Mouse (Mus musculus): ENCODE measurements at regions not wholly inside any gene's neighbourhood (a gene's known extent, or its start where the extent isn't known, plus 50 kb on each side); places are given as distances from the start of the nearest gene placed in this dataset.

DNA sequence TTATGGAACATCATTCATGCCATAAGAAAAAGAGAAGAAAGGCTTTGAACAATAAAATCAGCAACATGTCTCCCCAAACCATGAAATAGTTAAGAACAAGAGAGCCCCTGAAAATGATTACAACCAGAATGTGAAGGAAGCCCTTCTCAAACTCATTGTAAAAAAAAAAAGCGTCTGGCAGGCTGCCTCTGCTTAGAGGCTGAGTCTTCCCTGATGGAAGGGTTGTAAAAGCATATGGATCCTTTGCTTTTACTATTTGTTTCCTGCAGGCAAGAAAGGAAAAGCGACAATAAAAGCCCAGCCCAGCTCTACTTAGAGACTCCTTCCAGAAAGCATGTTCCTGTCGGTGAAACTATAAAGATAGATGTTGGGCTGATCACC is 461.2 kb upstream of the Cited2 start:
- no peak for DNase-seq (ENCODE audit: low read depth)

- no peak for DNase-seq (ENCODE audit: low read depth)
Measured at GRCm38 (mm10) chr10:17272646-17273045, 450.4 kb upstream of the Cited2 start.

DNA sequence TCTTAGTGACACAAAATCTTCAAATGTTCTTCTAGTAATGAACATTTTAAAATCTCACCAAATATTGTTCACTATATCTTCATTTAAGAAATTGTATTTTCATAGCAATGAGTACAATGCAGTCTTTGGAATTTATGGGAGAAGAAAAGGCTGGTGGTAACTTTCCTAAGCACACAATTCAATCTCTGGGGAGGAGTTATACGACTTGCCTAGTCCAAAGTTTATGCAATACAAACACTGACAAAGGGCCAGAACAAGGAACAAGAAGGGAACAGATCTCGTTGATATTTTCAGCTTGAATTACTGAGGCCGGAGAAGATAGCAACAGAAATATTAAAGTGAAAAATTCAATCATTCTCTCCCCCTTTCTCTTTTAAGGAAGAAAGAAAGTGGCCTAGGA is 449.2 kb upstream of the Cited2 start:
- DNase-seq (ENCODE audit: low read depth) = no peak

DNA sequence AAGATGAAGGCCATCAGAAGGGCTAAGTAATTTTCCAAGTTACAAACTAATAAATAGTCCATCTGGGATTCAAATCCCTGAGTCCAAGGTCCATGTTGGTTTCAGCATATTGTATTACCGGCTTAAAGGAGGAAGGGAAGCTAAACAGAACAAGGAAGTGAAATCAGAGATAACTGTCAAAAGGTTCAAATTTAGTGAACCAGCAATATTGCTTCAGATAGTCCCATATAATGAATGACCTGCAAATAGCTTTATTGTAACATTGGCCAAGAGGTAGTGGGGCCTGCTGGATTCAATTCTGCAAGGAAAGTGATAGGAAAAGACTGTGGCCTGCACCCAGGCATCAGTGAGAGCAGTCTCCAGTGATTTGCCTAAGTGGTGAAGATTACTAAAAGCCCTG is 447.8 kb upstream of the Cited2 start:
- DNase-seq (ENCODE audit: low read depth) = no peak

GRCm38 (mm10) chr10:17277911-17278310 is 445.1 kb upstream of the Cited2 start:
- no peak for DNase-seq (ENCODE audit: low read depth)

DNA sequence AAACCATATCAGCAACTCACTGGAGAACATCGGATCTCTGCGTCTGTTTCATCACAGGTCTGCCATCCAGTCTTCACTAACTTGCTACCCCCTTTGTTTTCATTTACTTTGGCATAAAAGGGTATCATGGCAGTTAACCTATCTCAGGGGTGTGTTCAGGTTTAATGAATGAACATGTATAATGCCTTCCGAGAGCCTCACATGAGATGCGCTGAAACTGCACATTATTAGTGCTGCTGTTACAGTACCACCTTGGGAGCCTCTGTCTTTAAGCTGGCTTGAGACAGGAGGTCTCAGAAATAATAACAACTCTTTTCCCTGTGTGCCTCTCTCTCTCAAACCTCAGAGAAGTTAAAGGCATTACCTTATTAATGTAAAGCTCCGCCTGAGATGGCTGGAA is 438.2 kb upstream of the Cited2 start:
- no peak for DNase-seq (ENCODE audit: low read depth)

GRCm38 (mm10) chr10:17287141-17287540 is 435.9 kb upstream of the Cited2 start:
- no peak for DNase-seq (ENCODE audit: low read depth)

DNA sequence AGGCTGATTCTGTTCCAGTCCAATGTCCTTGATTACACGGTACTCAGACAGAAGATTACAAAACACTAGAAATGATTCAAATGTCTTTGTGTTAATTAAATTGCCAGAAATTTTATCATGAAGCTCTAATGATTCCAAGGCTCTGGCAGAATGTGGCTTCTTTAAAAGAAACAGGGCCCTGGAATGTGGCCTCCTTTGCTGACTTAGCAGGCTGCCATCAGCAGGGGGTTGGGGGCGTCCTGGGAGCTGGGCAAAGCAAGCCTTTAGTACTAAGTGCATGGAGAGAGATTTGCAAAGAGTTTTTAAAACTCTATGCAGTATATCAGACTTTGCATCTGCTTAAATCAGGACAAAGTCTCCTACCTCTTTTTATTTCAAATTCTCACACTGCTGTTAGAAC is 434.8 kb upstream of the Cited2 start:
- DNase-seq (ENCODE audit: low read depth) = no peak

DNA sequence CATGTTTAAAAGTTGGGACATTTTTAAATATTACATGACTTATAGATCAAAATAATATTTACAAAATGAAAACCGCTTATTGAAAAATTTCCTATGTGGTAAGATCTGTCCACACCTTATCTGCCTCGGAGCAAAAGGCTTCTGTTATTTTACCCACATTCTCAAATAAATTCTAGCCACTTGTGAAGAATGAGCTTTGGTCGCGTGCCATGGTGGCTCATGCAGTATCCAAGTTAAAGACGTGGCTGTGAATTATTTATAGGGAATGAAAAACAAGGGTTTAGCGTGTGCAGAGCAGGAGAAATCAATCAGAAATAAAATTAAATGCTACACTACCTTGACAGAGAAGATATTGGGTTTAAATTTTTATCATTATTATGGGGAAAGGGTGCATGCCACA is 430.7 kb upstream of the Cited2 start:
- DNase-seq (ENCODE audit: low read depth) = peak; percentile 36

DNA sequence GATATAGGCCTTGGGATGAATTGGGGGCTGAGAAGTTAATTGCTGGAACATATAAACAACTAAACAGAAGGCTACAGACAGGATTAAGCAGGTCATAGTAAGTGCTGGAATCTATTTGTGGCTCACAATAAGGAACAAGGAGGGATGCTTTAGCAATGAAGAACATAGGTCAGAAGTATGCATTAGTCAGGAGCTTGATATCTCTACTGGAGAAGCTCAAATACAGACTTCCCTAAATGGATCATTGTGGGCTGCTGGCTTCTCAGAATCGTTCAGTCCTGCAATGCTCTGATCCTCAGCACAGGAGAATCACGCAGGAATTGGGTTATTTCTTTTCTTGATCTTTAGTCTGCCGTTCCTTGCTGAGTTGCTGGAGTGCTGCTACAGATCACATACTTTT is 428.6 kb upstream of the Cited2 start:
- no peak for DNase-seq (ENCODE audit: low read depth)

DNA sequence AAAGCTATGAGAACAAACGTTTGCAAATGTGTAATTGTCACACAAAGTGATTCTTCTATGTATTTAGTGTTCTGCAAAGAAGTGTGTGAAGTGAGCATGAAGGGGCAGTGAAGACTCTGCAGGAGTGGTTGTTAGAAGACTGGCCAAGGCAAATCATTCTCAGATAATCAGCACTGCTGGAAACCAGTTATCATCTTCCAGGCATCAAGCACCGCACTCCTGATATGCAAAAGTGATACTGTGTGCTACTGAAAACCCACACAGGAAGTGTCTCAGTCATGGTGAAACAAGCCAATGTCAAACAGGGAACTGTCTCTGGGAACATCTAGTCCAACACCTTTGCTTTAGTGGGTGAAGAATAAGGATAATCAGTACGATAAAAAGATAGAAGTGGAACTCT is 427.9 kb upstream of the Cited2 start:
- no peak for DNase-seq (ENCODE audit: low read depth)

- no peak for DNase-seq (ENCODE audit: low read depth)
Measured at GRCm38 (mm10) chr10:17299600-17299999, 423.4 kb upstream of the Cited2 start.

GRCm38 (mm10) chr10:17326724-17327123 is 396.3 kb upstream of the Cited2 start:
- DNase-seq (ENCODE audit: low read depth) = peak; percentile 38

- DNase-seq (ENCODE audit: low read depth) = no peak
Measured at GRCm38 (mm10) chr10:17330904-17331606, 392.0 kb upstream of the Cited2 start.

GRCm38 (mm10) chr10:17331607-17332008 is 391.4 kb upstream of the Cited2 start:
- DNase-seq (ENCODE audit: low read depth) = no peak

- DNase-seq (ENCODE audit: low read depth) = no peak
Measured at GRCm38 (mm10) chr10:17332025-17332767, 390.8 kb upstream of the Cited2 start.

GRCm38 (mm10) chr10:17332986-17333385 is 390.0 kb upstream of the Cited2 start:
- DNase-seq (ENCODE audit: low read depth) = no peak

- DNase-seq (ENCODE audit: low read depth) = no peak
Measured at GRCm38 (mm10) chr10:17333676-17334075, 389.3 kb upstream of the Cited2 start.

GRCm38 (mm10) chr10:17337217-17337616 is 385.8 kb upstream of the Cited2 start:
- DNase-seq (ENCODE audit: low read depth) = no peak

- no peak for DNase-seq (ENCODE audit: low read depth)
Measured at GRCm38 (mm10) chr10:17343829-17344228, 379.2 kb upstream of the Cited2 start.

- no peak for DNase-seq (ENCODE audit: low read depth)
Measured at GRCm38 (mm10) chr10:17352202-17352994, 370.6 kb upstream of the Cited2 start.

DNA sequence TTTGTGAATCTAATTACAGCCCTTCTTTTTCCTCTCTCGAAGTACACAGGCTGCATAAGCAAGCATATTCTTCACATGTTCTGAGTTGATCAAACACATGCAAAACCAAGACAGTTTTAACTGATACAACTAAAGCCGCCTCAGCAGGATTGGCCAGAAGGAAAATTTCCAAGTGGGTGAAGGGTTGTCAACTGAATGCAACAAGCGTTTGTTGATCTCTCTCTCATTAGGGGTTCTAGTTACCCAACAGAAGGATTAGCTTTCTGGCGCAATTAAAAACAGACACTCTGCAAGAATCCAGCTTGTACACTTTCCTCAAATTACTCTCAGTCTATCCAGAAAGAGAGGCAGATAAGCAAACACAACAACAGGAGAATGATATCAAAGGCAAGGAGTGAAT is 367.5 kb upstream of the Cited2 start:
- DNase-seq (ENCODE audit: low read depth) = no peak

DNA sequence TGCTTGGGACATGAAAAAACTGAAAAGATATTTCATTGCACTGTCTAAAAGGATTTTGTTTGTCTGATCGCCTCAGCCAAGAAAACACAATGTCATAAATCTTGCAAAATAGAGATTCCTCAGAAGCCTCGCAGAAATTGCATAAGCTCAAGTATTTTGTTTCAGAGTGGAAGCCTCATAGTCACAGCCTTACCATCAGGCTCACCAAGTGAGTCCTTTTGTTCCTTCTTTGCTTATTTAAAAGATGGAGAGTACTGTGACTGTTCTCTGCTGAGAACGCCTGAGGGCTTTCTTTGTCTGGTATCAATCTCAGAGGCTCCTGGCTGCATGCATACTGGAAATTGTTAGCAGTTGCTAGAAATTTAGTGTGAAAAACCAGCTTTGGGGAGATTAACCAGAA is 367.0 kb upstream of the Cited2 start:
- no peak for DNase-seq (ENCODE audit: low read depth)

Measured in fibroblast of lung, adult 2 months (primary cell).